Mouse (Mus musculus): ENCODE data around the gene Rpl23. TPM values are rescaled to one million over a fixed set of nuclear protein-coding genes. Genes with fewer than 3 reads are reported as not detected.

Rpl23 gene
- total RNA-seq, 2 experiments from 2014 or later = 976 to 983 TPM

GRCm38 (mm10) chr11:97815736-97816135 is 33.5 kb upstream of the Rpl23 start:
- no peak for DNase-seq (ENCODE audit: low spot score in 2 of 2)

GRCm38 (mm10) chr11:97813746-97814515 is 31.7 kb upstream of the Rpl23 start:
- DNase-seq (ENCODE audit: low spot score in 2 of 2) = no peak

DNA sequence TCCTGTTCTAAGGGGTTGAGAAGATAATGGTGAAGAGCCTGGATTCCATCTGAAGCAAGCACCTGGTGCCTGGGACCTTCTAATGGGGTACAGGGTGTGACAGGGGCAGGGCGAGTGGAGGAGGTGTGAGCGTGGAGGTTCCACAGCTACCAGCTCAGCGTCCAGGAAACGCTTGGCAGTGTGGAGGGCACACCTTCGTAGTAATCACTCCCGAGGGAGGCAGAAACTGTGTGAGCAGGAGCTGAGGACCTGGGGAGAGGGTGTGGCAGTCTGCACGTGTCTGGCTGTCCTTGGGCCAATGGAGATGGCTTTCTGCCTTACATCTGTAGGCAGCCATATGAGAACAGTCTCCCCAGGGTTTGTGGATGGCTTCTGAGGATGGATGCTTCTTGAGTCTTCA is 30.8 kb upstream of the Rpl23 start:
- no peak for DNase-seq (ENCODE audit: low spot score in 2 of 2)

GRCm38 (mm10) chr11:97812491-97812921 is 30.3 kb upstream of the Rpl23 start:
- DNase-seq (ENCODE audit: low spot score in 2 of 2) = no peak

GRCm38 (mm10) chr11:97811569-97812362 is 29.5 kb upstream of the Rpl23 start:
- DNase-seq (ENCODE audit: low spot score in 2 of 2) = no peak

- DNase-seq (ENCODE audit: low spot score in 2 of 2) = no peak
Observed at GRCm38 (mm10) chr11:97810970-97811369, 28.7 kb upstream of the Rpl23 start.

DNA sequence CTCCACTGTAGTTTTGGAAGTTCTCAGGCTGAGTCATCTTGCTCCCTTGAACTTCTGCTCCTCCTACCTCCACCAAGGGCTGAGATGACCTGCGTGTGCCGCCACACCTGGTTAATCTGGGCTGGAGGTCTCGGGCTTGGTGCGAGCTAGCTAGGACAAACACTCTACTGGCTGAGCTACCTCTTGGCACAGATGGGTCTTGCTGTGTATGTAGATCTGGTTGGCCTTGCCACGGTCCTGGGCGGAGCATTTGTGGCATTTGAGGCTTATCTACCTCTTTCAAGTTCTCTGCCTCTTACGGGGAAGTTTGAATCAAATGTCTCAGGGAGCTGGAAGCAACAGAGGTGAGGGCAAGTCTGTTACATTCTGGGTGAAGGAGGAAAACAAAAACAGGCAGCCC is 28.1 kb upstream of the Rpl23 start:
- no peak for DNase-seq (ENCODE audit: low spot score in 2 of 2)

GRCm38 (mm10) chr11:97809235-97810121 is 27.2 kb upstream of the Rpl23 start:
- no peak for DNase-seq (ENCODE audit: low spot score in 2 of 2)

DNA sequence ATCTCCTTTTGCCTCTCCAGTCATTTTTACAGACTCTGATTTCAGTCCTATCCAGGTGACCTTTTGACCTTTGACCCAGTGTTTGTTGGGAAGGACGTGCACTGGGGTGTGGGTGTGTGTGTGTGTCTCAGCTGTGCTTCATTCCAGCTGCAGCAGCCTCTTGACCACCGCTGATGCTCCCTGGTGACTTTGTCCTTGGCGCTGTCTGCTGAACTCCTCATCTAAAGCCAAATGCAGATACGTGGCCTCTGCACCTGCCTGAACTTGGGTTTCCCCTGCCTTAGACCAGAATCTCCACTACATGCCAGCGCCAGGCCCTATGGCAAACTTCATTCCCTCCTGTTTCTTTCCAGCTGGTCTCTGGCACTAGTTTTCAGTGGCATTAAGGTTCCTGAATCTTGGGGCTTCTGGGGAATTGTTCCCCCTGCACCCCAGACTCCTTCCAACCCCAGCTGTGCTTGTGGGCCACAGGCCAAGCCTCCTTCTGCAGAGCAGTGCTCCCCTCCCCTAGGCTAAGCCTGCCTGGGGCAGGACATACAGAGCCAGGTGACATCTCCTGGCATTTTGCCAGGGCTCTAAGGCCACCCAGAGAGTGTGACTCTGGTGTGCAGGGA is 26.5 kb upstream of the Rpl23 start:
- peak in 1 of 2 experiments; percentile 69 for DNase-seq (ENCODE audit: low spot score in 2 of 2)

DNA sequence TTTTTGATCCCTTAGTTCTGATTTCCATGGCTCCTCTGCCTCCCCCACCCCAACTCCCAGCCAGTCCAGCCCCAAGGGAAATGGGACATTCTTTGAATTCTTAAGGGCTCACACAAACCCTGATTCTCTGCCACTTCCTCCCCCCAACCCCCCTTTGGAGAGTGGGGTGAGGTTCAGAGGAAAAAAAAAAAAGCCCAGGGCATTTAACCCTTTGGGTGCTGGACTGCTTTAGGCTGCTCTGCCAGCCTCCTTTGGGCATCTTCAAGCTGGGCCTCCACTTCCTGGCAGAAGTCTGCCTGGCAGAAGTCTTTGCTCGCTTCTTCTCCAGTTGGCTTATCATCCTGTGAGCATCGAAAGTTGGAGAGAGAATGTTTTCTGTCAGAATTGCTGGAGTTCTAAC is 25.9 kb upstream of the Rpl23 start:
- no peak for DNase-seq (ENCODE audit: low spot score in 2 of 2)

DNA sequence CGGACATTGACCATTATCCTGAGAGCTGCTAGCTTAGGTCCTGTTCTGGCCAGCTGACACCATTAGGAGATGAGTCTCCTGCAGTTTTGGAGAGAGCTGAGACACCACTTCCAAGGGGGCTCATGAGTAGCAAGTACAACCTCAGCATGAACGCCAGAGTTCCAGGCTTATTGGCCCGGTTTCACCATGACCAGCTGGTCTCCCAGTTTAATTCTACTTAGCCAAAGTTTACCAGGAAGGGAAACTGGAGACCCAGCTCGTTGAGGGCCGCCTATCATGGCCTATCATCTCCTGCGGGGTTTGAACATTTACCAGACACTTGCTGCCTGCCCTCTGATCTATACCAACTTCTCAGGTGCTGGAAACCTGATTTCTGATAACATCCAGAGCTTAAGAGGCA is 25.4 kb upstream of the Rpl23 start:
- DNase-seq (ENCODE audit: low spot score in 2 of 2) = no peak

- no peak for DNase-seq (ENCODE audit: low spot score in 2 of 2)
Observed at GRCm38 (mm10) chr11:97806613-97806964, 24.4 kb upstream of the Rpl23 start.

- no peak for DNase-seq (ENCODE audit: low spot score in 2 of 2)
Observed at GRCm38 (mm10) chr11:97805662-97806612, 23.7 kb upstream of the Rpl23 start.

DNA sequence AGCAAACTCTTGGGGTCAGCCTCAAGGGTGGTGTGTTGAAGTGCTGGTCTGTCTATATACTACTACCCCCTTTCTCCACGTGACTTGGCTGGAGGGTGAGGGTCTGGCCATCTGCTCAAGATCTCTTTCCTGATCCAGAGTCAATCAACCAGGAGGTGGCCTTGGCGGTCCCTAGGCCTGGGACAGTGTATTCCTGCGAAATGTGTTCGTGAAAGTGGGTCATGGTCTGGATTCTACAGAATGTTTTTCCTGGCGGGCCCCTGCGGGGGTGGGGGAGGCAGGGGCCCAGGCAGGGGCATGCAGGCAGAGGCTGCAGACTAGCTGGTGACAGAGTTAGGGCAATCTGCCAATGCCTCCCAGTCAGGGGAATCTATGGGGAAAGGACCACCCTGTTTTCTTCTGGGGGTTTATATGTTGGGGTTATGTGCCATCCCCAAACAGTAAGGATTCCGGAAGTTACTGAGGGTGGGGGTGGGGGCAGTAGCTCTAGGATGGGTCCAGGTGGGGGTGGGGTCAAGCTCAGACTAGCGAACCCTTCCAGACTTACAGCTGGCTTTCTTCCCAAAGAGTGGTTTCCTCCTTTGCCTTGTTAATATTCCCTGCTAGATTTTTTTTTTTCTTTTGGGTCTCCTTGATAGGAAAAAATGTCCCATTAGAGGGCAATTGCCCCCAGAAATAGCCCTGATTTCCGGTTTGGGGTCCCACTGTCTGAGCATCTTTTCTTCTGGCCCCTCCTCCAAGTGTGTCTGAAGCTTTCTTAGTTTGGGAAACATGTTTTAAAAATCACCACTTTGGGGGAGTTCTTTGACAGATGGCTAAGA is 22.8 kb upstream of the Rpl23 start:
- DNase-seq (ENCODE audit: low spot score in 2 of 2) = no peak

DNA sequence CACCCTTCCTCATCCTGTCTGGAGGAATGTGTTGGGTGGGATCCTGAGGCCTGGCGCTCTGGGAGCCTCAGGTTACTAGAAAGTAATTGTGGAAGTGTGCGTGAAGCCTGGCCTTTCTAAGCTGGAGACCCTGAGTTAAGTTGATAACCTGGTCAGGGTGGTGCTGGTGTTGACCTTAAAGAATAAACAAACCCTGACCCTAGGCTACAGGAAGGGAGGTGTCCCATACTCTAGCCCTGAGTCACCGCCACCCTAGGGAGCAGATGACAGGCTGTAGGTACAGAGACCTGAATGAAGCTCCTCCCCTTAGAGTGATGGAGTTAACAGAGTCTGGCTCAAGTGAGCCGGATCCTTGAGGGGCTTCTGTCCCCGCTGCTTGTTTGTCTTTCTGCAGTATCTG is 21.6 kb upstream of the Rpl23 start:
- no peak for DNase-seq (ENCODE audit: low spot score in 2 of 2)

DNA sequence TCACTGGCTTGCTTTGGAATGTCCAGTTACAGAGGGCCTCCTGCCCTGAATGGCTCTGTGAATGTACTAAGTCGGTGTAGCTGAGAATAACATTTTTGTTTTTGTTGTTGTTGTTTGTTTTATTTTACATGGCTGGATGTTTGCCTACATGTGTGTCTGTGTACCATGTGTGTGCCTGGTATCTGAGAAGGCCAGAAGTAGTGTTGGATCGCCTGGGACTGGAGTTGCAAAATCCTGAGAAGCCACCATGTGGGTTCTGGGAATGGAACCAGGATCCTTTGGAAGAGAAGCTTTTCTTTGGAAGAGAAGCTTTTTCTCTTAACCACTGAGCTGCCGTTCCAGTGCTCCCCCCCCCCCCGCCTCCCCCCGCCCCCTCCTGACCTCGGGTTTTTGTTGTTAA is 20.3 kb upstream of the Rpl23 start:
- no peak for DNase-seq (ENCODE audit: low spot score in 2 of 2)

DNA sequence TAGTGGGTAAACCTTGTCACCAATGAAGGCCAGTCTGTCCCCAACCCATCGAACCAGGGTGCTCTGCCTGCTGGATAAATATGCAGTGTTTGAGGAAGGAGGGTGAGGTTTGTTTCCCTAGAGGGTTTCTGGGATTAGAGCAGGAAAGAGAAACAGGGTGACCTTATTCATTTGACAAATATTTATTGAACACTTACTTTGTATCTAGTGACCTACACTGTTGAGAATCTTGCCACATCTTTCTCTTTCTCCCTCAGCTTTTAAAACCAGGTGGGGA is 19.9 kb upstream of the Rpl23 start:
- DNase-seq (ENCODE audit: low spot score in 2 of 2) = no peak

- DNase-seq (ENCODE audit: low spot score in 2 of 2) = peak in 1 of 2 experiments; percentile 36
Observed at GRCm38 (mm10) chr11:97801409-97802193, 19.4 kb upstream of the Rpl23 start.

Data from gastrocnemius, postnatal 4 days (tissue).